Mouse (Mus musculus): ENCODE results near the gene Manba.

DNA sequence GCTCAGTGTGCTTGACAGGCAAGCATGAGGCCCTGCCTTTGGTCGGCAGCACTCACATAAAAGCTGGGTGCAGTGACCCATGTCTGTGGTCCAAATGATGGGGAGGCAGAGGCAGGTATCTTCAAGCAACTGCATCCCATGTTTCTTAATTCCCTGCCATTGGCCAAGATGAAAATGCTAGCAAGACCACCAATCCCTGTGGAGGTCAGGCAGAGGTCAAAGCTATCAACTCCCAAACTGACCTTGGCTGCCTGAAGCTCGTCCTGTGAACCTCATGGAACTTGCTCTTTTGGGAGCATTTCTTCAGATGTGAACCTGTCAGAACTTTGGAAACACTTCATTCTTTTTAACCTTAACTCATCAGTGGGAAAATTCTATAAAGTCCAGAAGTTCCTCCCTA is 46.4 kb downstream of the Manba start:
- TF ChIP-seq CTCF (IDR thresholded peaks at IDR 0.05; ENCODE audit: low read depth, low read length) (no peak), TAL1 (conservative IDR thresholded peaks at IDR 0.05; ENCODE audit: low read depth, low read length) (no peak), POLR2AphosphoS5 (IDR thresholded peaks at IDR 0.05; ENCODE audit: insufficient replicate concordance, low read depth, low read length) (no peak), GATA1 (IDR thresholded peaks at IDR 0.05; ENCODE audit: borderline replicate concordance, low read length) (no peak)
